Mouse (Mus musculus): Measurements from ENCODE around the gene Gm49378.

Gm49378 gene

GRCm38 (mm10) chr14:55634874-55635522, 2.7 kb downstream of the Gm49378 start:
- in situ Hi-C loops (cut with MboI, MseI): no loop called here

DNA sequence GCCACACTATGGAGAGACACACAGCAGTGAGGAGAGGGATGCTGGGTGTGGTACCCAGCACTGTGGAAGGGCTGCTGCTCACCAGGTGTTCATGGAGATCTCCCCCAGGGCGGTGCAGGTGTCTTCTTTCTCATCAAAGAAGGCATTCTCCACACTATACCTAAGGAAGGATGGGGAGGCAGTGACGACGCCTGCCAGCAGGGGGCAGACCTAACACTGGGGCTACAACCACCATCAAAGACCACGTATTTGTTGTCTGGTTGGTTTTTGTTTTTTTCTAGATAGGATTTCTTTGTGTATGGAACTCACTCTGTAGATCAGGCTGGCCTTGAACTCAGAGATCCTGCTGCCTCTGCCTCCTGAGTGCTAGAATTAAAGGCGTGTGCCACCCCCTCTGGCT, 8.4 kb downstream of the Gm49378 start:
- in situ Hi-C loops (cut with MboI, MseI): no loop called here

DNA sequence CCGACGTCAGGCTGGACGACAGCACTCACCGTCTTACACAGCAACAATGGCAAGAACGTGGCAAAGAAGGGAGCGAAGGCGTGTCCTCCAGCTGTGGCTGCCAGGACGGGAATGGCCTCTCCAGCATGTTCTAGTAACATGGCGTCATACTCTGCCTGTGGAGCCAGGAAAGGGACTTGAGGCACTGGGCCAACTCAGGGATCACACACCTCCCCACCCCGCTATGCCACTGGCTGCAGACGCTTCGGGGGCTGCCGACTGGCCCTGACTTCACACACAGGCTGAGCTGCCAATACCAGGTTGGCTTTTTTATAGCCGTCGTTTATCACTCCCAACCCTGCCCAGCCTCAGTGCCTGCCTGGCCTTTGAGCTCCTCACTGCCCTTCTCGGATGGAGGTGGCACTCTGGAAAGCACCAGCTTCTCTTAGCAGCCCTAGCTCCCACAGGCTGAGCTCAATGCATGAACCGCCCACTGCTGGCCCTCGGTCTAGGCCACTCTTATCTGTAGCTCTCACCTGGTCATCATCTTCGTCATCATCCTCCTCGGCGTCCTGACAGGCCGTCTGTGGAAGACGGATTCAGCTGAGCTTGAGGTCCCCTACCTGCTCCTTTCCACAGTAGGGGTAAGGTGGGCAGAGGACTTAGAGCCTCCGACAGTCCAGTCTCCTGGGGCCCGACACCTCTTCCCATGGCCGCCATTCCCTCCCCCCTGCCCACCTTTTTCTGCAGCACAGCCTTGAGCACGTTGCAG, 9.4 kb downstream of the Gm49378 start:
- in situ Hi-C loops (cut with MboI, MseI): no loop called here

GRCm38 (mm10) chr14:55618486-55619195, 19.1 kb downstream of the Gm49378 start:
- in situ Hi-C loops (cut with MboI, MseI): no loop called here

- in situ Hi-C loops (cut with MboI, MseI): no loop called here
These were observed 19.9 kb downstream of the Gm49378 start, which contains the start of gene Rec8 for GRCm38 (mm10) chr14:55617822-55618221. Rec8 (plus strand) TSS chr14:55618037.

DNA sequence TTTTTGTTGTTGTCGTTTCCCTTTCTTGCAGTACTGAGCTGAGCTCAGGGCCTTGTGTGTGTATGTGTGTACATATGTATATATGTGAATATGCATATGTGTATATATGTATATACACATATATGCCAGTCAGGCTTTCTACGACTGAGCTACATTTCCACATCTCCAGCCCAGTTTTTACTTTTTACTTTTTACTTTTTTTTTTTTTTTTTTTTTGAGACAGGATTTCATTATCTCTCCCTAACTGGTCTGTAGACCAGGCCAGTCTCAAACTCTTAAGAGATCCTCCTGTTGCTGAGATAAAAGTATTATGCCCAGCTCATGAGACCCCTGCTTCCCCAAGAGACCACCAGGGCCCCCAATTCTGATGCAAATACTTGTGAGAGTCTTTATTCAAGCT, 20.9 kb downstream of the Gm49378 start:
- in situ Hi-C loops (cut with MboI, MseI): no loop called here

DNA sequence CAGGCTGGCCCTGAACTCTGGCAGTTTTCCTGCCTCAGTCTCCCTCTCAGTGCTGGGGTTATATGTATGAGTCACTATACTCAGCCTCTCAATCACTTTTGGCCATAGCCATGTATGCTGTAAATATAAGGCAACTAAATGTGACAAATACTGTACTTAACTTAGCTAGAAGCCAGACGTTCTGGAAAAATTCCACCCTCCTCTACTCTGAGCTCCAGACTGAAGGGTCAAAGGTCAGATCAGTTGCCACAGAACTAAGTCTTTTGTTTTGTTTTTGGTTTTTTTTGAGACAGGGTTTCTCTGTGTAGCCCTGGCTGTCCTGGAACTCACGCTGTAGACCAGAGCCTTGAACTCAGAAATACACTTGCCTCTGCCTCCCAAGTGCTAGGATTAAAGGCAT, 21.8 kb downstream of the Gm49378 start:
- in situ Hi-C loops (cut with MboI, MseI): no loop called here

- in situ Hi-C loops (cut with MboI, MseI): no loop called here
These were observed 23.0 kb downstream of the Gm49378 start for GRCm38 (mm10) chr14:55614565-55615178.

- in situ Hi-C loops (cut with MboI, MseI): no loop called here
These were observed 24.3 kb downstream of the Gm49378 start for GRCm38 (mm10) chr14:55613346-55613745.

DNA sequence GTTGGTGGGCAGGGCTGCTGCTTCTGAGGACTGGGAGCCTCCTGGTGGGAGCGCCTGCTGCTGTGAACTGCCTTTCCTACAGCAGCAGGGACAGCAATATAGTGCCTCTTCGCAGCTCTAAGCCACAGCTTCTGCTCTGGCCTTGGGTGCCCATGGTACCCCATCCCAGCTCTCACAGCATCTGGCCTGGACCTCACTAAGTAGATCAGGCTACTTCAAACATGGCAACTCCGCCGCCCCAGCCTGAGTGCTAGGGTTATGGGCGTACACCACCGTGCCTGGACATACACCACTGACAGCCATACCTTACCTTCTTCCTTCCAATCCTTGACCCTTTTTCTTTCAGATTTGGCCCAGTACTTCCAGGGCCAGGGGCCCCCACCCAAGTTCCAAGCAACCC, 29.4 kb downstream of the Gm49378 start:
- in situ Hi-C loops (cut with MboI, MseI): no loop called here

- in situ Hi-C loops (cut with MboI, MseI): no loop called here
These were observed 31.8 kb downstream of the Gm49378 start for GRCm38 (mm10) chr14:55605743-55606459.

GRCm38 (mm10) chr14:55604823-55605222, 32.9 kb downstream of the Gm49378 start:
- in situ Hi-C loops (cut with MboI, MseI): no loop called here

DNA sequence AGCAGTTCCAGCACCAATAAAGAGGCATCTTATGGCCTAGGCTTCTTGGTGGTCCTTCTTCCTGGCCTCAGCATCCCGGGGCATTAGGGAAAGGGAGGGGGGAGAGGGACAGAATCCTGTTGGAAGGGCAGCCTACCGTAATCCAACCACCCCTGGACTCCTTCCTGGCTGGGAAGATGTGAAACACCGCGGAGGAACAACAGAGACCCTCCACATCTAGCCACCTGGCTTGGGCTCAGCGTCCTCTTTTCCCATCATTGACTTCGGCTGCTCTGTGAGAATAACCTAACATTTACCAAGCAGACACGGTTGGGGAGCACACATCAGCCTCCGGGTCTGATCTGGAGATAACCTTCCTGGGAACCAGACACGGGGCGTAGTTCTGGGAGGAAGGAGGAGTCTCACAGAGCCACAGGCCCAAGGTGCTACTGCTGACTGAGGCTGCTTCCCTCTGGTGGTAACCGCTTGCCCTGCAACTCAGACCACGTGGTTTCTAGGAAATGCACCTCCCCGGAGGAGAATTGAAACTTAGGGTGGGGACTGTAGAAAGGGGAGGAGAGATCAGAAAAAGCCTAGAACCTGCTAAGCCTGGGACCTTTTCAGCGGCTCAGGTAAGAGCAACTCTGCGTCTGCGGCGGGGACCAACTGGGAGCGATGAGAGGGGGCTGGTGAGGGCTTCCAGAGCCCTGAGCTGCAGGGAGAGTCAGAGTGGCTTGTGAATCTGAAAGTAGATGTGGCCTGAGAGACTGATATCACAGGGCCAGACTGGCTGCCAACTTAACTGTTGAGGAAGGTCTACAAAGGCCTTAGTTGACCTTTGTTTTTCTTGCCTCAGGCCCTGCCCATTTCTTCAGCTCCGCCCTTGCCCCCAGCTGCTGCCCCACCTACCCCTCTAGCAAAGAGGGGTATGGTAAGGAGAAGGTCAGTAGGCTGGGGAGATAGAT, 33.8 kb downstream of the Gm49378 start:
- in situ Hi-C loops (cut with MboI, MseI): no loop called here

- in situ Hi-C loops (cut with MboI, MseI): no loop called here
These were observed 34.4 kb downstream of the Gm49378 start, which contains the start of gene Irf9 for GRCm38 (mm10) chr14:55603271-55603632. Irf9 (plus strand) TSS chr14:55603571.

DNA sequence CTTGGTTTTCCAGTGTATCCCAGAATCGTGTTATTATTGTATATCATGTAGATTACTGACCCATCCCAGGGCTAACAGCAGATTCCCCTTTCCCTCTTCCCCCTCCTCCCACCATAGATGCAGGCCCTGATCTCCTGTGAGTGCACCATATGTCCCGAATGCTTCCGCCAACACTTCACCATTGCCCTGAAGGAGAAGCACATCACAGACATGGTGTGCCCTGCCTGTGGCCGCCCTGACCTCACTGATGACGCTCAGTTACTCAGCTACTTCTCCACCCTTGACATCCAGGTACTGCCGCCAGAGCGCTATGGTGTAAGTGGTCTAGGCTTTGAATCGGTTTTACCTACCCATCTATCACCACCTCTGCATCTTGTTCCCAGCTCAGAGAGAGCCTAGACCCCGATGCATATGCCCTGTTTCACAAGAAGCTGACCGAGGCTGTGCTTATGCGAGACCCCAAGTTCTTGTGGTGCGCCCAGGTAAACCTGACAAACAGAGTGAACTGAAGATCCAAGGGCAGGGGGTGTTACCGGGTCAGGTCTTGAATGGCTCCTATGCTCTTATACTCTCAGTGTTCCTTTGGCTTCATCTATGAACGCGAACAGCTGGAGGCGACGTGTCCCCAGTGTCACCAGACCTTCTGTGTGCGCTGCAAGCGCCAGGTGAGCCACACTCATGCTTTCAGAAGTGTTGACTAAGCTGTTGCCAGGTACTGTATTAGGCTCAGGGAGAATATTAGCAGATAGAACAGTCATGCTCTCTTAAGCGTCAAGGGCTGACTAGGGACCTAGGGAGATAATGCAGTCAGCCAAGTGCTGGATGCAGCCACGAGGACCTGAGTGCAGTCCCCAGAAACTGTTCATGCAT, 38.9 kb downstream of the Gm49378 start:
- in situ Hi-C loops (cut with MboI, MseI): loop anchor here (25.0 kb wide), 1 partner anchor 711 kb away; the partner anchor contains the start of genes Bcl2l2, Gm20521, Pabpn1 and Ppp1r3e

- in situ Hi-C loops (cut with MboI, MseI): loop anchor here (25.0 kb wide), 1 partner anchor 709 kb away; the partner anchor contains the start of genes Bcl2l2, Gm20521, Pabpn1 and Ppp1r3e
These were observed 41.5 kb downstream of the Gm49378 start for GRCm38 (mm10) chr14:55596036-55596690.

DNA sequence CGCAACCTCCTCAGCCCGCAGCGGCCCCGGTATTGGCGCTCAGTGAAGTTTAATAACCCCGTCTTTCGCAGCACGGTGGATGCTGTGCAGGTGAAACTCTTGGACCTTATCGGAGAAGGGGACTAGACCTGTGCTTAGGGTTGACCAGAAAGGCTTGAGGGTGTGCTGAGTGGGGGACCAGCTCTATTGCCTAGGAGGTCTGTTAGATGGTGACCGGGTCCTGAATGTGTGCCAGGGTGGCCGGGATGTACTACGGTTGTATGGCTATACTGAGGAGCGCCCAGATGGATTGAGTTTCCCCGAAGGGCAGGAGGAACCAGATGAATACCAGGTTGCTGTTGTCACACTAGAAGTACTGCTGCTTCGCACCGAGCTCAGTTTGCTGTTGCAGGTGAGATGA, 45.5 kb downstream of the Gm49378 start:
- in situ Hi-C loops (cut with MboI, MseI): loop anchor here (25.0 kb wide), 1 partner anchor 705 kb away; the partner anchor contains the start of genes Bcl2l2, Gm20521, Pabpn1 and Ppp1r3e

DNA sequence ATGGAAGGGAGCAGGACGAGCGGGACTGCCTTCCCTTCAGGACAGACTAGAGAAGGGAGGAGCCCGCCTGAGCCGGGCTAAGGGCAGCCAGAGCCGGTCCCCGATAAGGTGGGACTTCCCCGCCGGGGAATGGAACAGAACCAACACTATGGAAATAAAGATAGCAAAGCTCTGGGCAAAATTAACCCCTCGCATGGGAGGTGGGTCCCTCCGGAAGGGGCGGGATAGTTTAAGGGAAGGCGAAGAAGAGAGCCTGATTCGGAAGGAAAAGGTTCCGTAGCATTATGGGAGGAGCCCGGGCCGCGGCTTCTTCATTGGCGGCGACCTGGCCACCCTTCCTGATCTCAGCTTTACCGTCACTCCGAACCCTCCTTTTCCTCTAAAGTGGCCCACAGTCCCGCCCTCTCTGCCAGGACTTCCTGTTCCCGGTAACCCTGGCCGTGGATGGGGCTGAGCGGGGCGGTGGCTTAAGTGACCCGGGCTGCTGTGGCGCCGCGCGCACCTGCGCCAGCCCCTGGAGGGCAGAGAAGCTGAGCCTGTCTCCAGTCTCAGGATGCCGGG, 46.3 kb downstream of the Gm49378 start, which contains the start of gene Rnf31:
Gene Rnf31 (plus strand): TSS at position 378 of the 561 bp plus-strand sequence.
- in situ Hi-C loops (cut with MboI, MseI): loop anchor here (25.0 kb wide), 1 partner anchor 704 kb away; the partner anchor contains the start of genes Bcl2l2, Gm20521, Pabpn1 and Ppp1r3e
